Mouse (Mus musculus) urinary bladder, postnatal 14 days (tissue): ENCODE data around the gene Cxcl10.
A peak's percentile ranks its signal among the peaks of the same experiment; 100 is the strongest.
"Not testable (repeated sequence)": the region's sequence is repeated elsewhere in the genome, so short reads cannot be mapped to it uniquely, and the experiment has no call there.

Experiments used
- DNase-seq: peaks from one replicate; pipeline ENCODE4 v3.0.0; 2021; ENCODE audit warnings: low spot score

Cxcl10 gene

GRCm38 (mm10) chr5:92369151-92369994, 20.7 kb upstream of the Cxcl10 start:
- DNase-seq, result peak; percentile 68

GRCm38 (mm10) chr5:92368392-92368791, 19.7 kb upstream of the Cxcl10 start:
- no peak for DNase-seq

- DNase-seq, result peak; percentile 34
Measured at GRCm38 (mm10) chr5:92366565-92366964, 17.9 kb upstream of the Cxcl10 start.

- DNase-seq, result no peak
Measured at GRCm38 (mm10) chr5:92365146-92365705, 16.5 kb upstream of the Cxcl10 start.

DNA sequence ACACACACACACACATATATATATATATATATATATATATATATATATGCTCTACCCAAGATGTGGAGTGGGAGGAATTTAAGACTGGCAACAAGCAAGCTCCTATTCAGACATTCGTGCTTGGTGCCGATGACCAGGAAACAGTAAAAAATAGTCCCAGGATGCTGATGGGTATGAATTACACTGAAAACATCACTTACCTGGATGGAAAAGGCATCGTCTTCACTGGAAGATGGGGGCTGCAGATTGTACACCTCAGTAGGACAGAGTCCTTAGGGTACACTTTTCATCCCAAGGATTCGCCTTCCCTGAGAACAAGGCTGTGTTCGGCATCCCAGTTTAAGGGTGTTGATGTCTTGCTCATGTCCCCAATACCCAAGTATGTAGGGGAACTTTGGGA, 15.3 kb upstream of the Cxcl10 start:
- no peak for DNase-seq

DNA sequence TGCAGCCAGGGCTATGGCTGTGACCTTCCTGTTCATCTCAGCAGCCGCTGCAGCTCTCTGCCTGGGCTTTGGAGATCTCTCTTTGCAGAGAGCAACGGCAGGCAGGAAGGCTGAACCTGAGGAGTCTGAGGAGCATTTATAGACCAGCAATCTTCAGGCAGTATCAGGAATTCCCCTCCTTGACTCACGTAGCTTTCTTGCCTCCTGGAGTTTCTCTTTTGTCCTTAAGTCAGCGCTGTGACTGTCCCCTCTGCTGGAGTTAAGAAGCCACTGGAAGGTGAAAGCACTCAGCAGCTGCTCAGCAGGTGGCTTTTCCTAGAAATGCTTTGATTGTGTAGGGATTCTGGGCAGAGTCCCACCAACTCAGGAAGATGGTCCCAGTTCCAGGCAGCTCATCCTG, 14.5 kb upstream of the Cxcl10 start:
- DNase-seq, result no peak

GRCm38 (mm10) chr5:92358767-92359455, 10.2 kb upstream of the Cxcl10 start:
- DNase-seq, result no peak

DNA sequence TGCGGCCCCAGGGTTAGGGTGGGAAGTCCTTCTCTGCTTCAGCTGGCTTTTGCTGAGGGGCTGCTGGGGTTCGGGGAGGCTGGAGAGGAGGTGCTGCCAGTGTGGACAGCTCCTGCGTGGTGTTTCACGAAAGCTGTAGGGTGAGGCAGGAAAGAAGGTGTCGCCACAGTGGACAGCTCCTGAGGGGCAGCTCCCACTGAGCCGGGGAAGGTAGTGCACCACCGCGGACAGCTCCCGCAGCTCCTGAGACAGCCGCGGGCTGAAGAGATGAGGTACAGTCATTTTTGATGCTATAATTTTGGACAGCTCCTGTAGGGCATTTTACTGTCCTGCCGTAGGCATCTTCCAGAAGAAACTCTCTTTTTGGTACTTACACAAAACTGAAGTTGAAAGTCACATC, 9.3 kb upstream of the Cxcl10 start:
- peak; percentile 39 for DNase-seq

DNA sequence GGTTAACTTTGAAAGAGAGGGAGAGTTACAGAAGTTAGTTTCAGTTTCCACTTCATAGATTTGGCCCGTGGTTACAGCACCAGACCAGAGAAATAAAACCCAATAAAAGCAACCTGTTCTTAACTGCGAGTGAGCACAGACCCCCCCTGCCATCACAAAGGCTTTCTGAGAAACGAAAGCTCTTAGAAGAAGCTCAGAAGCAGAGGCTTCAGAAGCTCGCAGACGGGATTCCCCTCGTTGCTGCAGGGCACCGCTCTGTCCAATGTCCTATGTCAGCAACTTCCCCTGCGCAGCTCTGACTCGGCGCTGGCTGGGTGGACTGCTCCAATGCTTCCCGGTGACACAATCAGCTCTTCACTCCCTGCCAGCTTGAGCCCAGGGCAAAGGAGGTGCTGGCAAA, 4.8 kb upstream of the Cxcl10 start:
- DNase-seq, result peak; percentile 36

DNA sequence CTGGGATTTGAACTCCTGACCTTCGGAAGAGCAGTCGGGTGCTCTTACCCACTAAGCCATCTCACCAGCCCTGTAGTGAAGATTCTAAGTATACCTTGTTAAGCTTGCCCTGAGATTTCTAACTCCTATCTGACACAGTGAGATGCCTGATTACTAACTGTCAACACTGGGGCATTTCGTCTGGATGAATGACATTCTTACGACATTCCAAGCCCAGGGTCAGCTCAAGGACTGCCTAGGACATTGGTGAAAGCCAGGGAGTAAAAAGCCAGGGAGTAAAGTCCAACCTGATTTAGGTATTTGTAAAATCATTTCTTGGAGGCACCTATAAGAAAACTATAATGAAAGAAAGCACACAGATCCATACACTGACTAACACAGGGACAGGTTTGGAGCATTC, 4.0 kb upstream of the Cxcl10 start:
- not testable (repeated sequence) for DNase-seq

DNA sequence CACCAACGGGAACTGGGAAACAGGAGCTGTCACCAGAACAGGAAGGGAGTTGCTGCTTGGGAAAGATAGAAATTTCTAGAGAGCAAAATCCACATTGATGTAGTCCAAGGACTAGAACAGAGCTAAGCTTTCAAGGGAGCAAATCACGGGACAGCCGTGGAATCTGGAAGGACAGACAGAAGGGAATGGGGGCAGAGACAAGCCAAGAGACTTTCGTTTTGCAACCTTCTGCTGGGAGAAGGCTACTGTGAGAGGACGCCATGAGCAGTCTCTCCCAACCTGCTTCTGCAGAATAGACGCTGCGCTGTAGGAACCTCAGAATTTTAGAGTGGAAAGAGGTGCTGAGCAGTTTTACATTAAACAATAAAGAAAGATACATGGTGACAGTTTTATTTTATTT, 1.0 kb upstream of the Cxcl10 start:
- DNase-seq, result no peak

- DNase-seq, result no peak
Measured at GRCm38 (mm10) chr5:92345006-92345405, 3.7 kb downstream of the Cxcl10 start.

GRCm38 (mm10) chr5:92340606-92341005, 8.1 kb downstream of the Cxcl10 start:
- no peak for DNase-seq

GRCm38 (mm10) chr5:92336743-92337142, 11.9 kb downstream of the Cxcl10 start:
- no peak for DNase-seq

- DNase-seq, result peak; percentile 37
Measured at GRCm38 (mm10) chr5:92332359-92332840, 16.3 kb downstream of the Cxcl10 start.

GRCm38 (mm10) chr5:92331635-92332338, 16.9 kb downstream of the Cxcl10 start, which contains the start of gene Art3:
Art3 (plus strand) TSS chr5:92331827.
- DNase-seq, result no peak

DNA sequence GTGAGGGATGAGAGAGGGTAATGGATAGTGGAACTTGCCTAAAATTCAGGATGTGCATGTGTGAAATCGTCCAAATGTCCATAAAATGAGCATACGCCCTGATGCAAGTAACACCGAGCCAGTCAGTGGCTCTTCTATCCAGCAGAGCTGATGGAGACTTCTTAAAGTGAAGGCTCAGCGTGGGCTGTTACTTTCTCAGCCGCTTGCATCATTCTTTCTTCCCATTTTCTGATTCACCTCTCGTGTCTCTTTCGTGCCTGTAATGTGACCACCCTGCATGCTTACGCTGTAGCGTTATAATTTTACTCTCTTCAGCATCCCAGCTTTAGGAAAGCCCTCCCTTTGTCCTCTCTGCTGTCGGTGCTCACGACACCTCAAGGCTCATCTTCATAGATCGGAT, 17.6 kb downstream of the Cxcl10 start:
- DNase-seq, result no peak

- DNase-seq, result no peak
Measured at GRCm38 (mm10) chr5:92327929-92328328, 20.8 kb downstream of the Cxcl10 start, which contains the start of gene Cxcl9. Cxcl9 (minus strand) TSS chr5:92328079.

GRCm38 (mm10) chr5:92327367-92327766, 21.3 kb downstream of the Cxcl10 start:
- no peak for DNase-seq

DNA sequence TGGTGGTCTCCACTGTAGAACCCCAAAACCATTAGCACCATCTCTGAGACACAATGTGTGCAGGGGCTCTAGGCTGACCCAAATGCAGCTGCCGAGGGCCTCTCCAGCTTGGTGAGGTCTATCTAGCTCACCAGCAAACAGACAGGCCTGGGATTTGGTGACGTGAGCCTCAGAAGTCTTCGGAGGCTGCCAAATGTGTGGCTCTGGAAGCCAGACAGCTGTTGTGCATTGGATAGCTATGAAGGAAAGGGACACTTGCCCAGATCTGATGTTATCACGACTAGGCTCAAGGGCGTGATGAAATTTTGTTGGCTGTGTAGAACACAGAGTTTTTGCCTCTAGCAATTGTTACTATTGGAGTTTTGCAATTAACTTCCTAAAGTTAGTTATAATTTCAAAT, 25.4 kb downstream of the Cxcl10 start:
- peak; percentile 56 for DNase-seq

DNA sequence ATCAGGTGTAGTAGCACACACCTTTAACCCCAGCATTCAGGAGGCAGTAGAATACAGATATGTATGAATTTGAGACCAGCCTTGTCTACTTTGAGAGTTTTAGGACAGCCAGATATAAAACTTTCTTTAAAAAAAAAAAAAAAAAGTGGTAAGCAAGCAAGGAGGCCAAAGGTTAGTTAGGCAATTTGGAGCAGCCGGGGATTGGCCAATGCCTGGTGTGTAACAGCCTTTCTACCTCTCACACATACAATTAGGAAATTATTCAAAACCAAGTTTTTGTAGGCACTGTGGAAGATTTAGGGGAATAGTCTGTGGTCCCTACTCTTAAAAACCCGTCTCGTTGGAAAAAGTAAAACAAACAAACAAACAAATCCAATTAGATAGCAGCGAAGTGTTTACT, 26.1 kb downstream of the Cxcl10 start:
- no peak for DNase-seq
